Mouse (Mus musculus) mature B cell (primary cell): Measurements from ENCODE around the gene Gm5615.

Experiments used
- in situ Hi-C: fragments of 300-500 bp; cut with MboI; formaldehyde crosslinking; loops from 2 replicates; pipeline ENCODE4 v1.14.3; 2019

Gene Gm5615

DNA sequence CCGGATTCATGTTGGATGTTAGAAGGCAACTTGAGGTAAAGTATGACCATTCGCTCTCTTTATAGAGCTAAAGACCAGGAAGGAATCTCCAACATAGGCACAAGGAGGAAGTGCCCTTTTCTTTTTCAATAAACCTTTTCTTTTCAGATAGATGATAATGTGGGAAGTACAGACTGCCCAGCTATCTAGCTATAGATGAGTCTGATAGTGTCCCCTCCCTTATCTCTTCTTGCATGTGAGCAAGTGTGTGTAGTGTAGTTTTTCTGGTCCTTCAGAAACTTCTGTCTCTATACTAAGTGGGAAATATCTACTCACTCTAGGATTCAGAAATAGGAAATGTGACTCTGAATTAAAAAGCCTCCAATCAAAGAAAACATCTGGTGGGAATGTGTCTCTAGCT is at the start of gene Gm5615:
Gm5615 (minus strand) TSS at position 101 of the 400 bp plus-strand sequence.
- in situ Hi-C loops: no loop called here

DNA sequence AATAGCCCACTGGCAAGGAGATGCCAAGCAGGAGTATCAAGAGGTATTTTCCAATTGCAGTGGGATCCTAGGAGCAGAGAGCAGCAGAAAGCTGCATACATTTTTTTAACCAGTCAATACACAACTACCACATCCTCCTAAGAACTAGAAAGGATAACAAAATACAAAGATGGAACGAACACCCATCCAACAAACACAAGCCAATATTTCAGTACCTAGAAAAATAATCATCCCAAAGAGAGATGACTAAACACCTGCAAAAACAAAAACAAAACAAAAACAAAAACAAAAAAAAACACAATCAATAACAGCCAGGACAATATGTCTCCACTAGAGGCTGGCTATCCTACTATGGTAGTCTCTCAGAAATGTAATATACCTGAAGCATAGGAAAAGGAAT is 40.8 kb upstream of the Gm5615 start, which contains the start of gene Gm17689:
Gm17689 (minus strand) TSS at position 101 of the 400 bp plus-strand sequence.
- in situ Hi-C loops: no loop called here

- in situ Hi-C loops: no loop called here
Observed at GRCm38 (mm10) chr9:36504211-36504610, 37.6 kb downstream of the Gm5615 start.

GRCm38 (mm10) chr9:36495824-36496223 is 45.9 kb downstream of the Gm5615 start:
- in situ Hi-C loops: no loop called here

GRCm38 (mm10) chr9:36494501-36495220 is 47.1 kb downstream of the Gm5615 start:
- in situ Hi-C loops: no loop called here
